Mouse (Mus musculus) T-cell, adult 2 months (primary cell): ENCODE results near the gene Psg23.
"Not testable (repeated sequence)": the region's sequence is repeated elsewhere in the genome, so short reads cannot be mapped to it uniquely, and the experiment has no call there.

Source experiments
- DNase-seq: peaks from one replicate; pipeline ENCODE4 v3.0.0; 2022; ENCODE audit warnings: low spot score

Psg23 gene

GRCm38 (mm10) chr7:18616401-18616800, at the start of gene Psg23:
TSS of gene Psg23 (minus strand) at chr7:18616501.
- DNase-seq: not testable (repeated sequence)

- not testable (repeated sequence) for DNase-seq
These were observed 40.3 kb upstream of the Psg23 start, which contains the start of gene Psg21 for GRCm38 (mm10) chr7:18656625-18657024. TSS of gene Psg21 (minus strand) at chr7:18656725.

GRCm38 (mm10) chr7:18626921-18627320, 10.6 kb upstream of the Psg23 start:
- not testable (repeated sequence) for DNase-seq

- no peak for DNase-seq
These were observed 49.1 kb downstream of the Psg23 start, which contains the start of gene Psg27 for GRCm38 (mm10) chr7:18567205-18567604. TSS of gene Psg27 (minus strand) at chr7:18567305.

GRCm38 (mm10) chr7:18559850-18560249, 56.5 kb downstream of the Psg23 start:
- no peak for DNase-seq
